Mouse (Mus musculus): ENCODE data around the gene Tmem145. TPM values are rescaled to one million over a fixed set of nuclear protein-coding genes. Genes with fewer than 3 reads are reported as not detected.

The Tmem145 gene
- polyA plus RNA-seq, 1 experiment from 2014 or later, result 0.14 TPM

DNA sequence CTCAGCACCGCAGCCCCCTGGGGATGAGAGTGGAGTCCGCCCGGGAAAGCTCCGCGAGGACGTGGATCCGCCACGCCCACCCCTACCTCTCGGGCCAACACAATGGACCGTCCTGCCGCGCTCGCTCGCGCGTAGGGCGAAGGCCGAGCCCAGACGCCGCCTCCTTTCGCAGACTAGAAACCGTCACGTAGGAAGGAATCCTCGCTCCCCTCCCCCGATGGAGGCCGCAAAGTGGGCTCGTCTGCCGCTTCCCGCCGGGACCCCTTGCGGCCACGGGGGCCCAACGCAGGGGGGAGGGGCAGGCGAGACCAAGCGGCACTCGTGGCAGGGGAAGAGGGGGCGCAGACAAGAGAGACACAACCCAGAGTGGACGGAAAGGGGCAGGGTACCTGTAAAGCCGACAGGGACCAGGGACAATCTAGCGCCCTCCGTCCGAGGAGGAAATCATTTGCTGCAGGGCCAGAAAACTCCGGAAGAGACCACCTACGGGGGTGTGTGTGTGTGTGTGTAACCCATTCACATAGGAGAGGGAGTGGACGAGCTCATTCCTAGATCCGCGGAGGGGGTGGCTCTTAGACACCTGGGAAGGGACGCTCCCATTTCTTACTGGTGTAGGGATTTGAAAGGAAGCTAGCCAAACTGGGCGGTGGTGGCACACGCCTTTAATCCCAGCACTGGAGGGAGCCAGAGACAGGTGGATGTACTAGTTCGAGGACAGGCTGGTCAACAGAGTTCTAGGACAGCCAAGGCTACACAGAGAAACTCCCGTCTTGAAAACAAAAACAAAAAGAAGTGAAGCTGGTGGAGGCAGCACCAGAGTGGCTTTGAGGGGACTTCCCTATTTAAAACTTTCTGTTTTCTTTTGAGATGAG, 8.2 kb upstream of the Tmem145 start, which contains the start of gene Pafah1b3:
Gene Pafah1b3, minus strand, starts transcription at position 533 of the 872 bp plus-strand sequence.
- Histone ChIP-seq H3K4me3 (ENCODE audit: low read length) (peak within 1 kb of the TSS; percentile 89), H3K9me3 (ENCODE audit: control insufficient read depth, low read length) (no peaks in the 10 kb centered on the region), H3K27ac (ENCODE audit: low read length) (peak within 1 kb of the TSS; percentile 97), H3K4me2 (ENCODE audit: low read depth, low read length) (peak within 1 kb of the TSS; percentile 91), H3K9ac (ENCODE audit: low read length) (peak within 1 kb of the TSS; percentile 89), H3K27me3 (ENCODE audit: control insufficient read depth, insufficient read depth, low read depth, low read length) (no peaks in the 10 kb centered on the region), H3K4me1 (replicated peaks; ENCODE audit: control insufficient read depth, insufficient read depth, low read length) (peaks cover 12% of the 10 kb centered on the region), H3K36me3 (ENCODE audit: control insufficient read depth, insufficient read depth, low read length) (peaks cover 16% of the 10 kb centered on the region)
- ATAC-seq (ENCODE audit: low read depth), result peak; percentile 93
- under 1% methylated on average over 49 of the region's 52 CpGs for WGBS

DNA sequence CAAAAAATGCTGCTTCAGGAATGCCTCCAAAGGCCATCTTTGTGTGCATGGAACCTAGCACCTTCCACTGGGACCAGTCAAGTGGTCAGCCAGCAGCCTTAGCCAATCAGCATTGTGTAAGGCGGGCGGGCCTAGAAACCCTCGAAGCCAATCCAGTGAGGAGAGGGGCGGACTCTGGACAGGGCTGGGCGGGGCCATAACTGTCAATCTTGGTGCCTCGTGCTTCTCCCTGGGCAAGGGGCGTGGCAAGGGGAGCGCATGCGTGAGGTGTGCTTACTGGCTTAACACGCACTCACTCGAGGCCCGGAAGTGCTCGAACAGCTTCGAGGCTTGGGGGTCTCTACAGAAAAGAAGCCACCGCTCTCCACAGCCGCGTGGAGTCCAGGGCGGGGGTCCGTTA, 4.8 kb upstream of the Tmem145 start, which contains the start of gene Prr19:
Gene Prr19, plus strand, starts transcription at position 349 of the 400 bp plus-strand sequence.
- Histone ChIP-seq H3K27me3 (ENCODE audit: control insufficient read depth, insufficient read depth, low read depth, low read length) (peaks cover 1% of the 10 kb centered on the region; the same call in 1 of the 2 replicates), H3K9ac (ENCODE audit: low read length) (no peak within 1 kb of the TSS), H3K36me3 (ENCODE audit: control insufficient read depth, insufficient read depth, low read length) (no peaks in the 10 kb centered on the region), H3K4me1 (replicated peaks; ENCODE audit: control insufficient read depth, insufficient read depth, low read length) (peaks cover 12% of the 10 kb centered on the region), H3K9me3 (ENCODE audit: control insufficient read depth, low read length) (no peaks in the 10 kb centered on the region), H3K4me3 (ENCODE audit: low read length) (no peak within 1 kb of the TSS), H3K27ac (ENCODE audit: low read length) (no peak within 1 kb of the TSS), H3K4me2 (ENCODE audit: low read depth, low read length) (no peak within 1 kb of the TSS)
- no peak for ATAC-seq (ENCODE audit: low read depth)
- WGBS, result 61% methylated on average over 19 of the region's 19 CpGs

DNA sequence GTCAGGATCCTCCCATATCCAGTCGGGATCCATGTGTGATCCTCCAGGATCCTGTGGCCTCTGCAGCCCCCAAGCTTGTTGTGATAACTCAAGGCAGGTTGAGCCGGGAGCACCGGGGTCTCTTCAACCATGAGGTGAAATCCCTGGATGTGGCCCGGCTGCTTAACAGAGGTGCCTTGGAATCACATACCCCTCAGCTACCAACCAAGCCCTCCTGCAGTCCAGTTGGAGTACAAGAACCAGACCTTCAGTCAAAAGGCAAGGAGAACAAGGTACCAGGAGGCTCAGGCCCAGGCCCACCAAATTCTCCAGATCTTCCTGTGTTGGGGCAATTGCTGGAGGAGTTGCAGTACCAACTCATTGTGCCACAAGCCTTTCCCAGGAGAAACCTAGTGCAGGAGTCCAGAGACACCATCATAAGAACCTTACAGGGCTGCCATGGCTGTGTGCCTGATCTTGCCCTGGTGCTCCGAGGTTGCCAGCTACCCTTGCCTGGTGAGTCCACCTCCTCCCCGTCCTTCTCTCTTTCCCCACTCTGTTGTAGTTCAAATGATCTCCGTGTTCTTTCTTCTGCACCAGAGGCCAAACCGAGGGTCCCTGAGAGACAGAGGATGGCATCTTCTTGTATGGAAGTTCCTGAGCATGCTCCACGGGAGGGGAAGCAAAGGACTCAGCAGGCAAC, 2.8 kb upstream of the Tmem145 start:
- no peaks in the 10 kb centered on the region for H3K9me3 ChIP-seq (ENCODE audit: control insufficient read depth, low read length)
- 51% methylated on average over 9 of the region's 9 CpGs for WGBS
- H3K4me3 ChIP-seq (ENCODE audit: low read length), result no peak overlapping the region
- peaks cover 7% of the 10 kb centered on the region for H3K27me3 ChIP-seq (ENCODE audit: control insufficient read depth, insufficient read depth, low read depth, low read length)
- peaks cover 5% of the 10 kb centered on the region; the same call in 1 of the 2 replicates for H3K4me1 ChIP-seq (replicated peaks; ENCODE audit: control insufficient read depth, insufficient read depth, low read length)
- H3K9ac ChIP-seq (ENCODE audit: low read length), result no peak overlapping the region
- H3K27ac ChIP-seq (ENCODE audit: low read length), result no peak overlapping the region
- H3K36me3 ChIP-seq (ENCODE audit: control insufficient read depth, insufficient read depth, low read length), result no peaks in the 10 kb centered on the region
- no peak overlapping the region for H3K4me2 ChIP-seq (ENCODE audit: low read depth, low read length)
- no peak for ATAC-seq (ENCODE audit: low read depth)

DNA sequence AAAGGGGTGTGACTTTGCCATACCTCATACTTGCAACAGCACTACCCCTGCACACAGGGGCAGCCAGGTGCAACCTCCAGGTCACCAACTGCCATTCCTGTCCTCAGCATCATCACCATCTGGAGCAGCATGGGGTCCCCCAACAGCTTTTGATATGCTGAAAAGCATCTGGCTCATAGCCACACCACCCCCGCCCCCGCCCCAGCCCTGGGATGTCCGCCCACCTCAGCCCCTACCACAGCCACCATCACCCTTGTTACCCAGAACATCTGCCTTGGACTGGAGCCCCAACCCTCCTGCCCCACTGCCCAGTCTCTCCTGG, 2.3 kb upstream of the Tmem145 start:
- Histone ChIP-seq H3K4me2 (ENCODE audit: low read depth, low read length) (no peak overlapping the region), H3K27me3 (ENCODE audit: control insufficient read depth, insufficient read depth, low read depth, low read length) (peaks cover 10% of the 10 kb centered on the region), H3K4me1 (replicated peaks; ENCODE audit: control insufficient read depth, insufficient read depth, low read length) (peaks cover 3% of the 10 kb centered on the region; the same call in 1 of the 2 replicates), H3K27ac (ENCODE audit: low read length) (no peak overlapping the region), H3K9me3 (ENCODE audit: control insufficient read depth, low read length) (no peaks in the 10 kb centered on the region), H3K36me3 (ENCODE audit: control insufficient read depth, insufficient read depth, low read length) (no peaks in the 10 kb centered on the region), H3K4me3 (ENCODE audit: low read length) (no peak overlapping the region), H3K9ac (ENCODE audit: low read length) (no peak overlapping the region)
- WGBS, result 82% methylated on average over 3 of the region's 3 CpGs
- no peak for ATAC-seq (ENCODE audit: low read depth)

DNA sequence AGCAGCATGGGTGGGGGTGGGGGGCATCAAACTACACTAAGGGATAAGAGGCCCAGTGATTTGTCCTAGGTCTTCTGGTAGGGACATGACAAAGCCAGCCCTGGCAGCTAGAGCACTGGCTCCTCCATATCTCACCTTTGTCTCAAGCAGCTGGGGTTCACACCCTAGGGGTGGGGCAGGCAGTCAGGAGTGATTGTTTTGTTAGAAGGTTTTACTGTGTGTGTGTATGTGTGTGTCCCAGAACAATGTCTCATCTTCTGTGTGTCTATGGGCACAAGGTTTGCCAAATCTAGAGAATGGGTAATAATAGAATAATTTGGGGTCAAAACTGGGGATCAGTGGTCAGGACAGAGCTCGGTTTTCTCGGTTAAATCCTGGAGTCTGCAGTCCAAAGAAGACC, 425 bp upstream of the Tmem145 start:
- H3K27me3 ChIP-seq (ENCODE audit: control insufficient read depth, insufficient read depth, low read depth, low read length), result peaks cover 11% of the 10 kb centered on the region
- 0% methylated on average over 2 of the region's 2 CpGs for WGBS
- no peaks in the 10 kb centered on the region for H3K36me3 ChIP-seq (ENCODE audit: control insufficient read depth, insufficient read depth, low read length)
- H3K9ac ChIP-seq (ENCODE audit: low read length), result no peak overlapping the region
- peak overlapping the region; percentile 93 for H3K4me2 ChIP-seq (ENCODE audit: low read depth, low read length)
- no peaks in the 10 kb centered on the region for H3K9me3 ChIP-seq (ENCODE audit: control insufficient read depth, low read length)
- no peak overlapping the region; the same call in 1 of the 2 replicates for H3K4me3 ChIP-seq (ENCODE audit: low read length)
- H3K4me1 ChIP-seq (replicated peaks; ENCODE audit: control insufficient read depth, insufficient read depth, low read length), result peaks cover 3% of the 10 kb centered on the region; the same call in 1 of the 2 replicates
- H3K27ac ChIP-seq (ENCODE audit: low read length), result no peak overlapping the region
- ATAC-seq (ENCODE audit: low read depth), result no peak

DNA sequence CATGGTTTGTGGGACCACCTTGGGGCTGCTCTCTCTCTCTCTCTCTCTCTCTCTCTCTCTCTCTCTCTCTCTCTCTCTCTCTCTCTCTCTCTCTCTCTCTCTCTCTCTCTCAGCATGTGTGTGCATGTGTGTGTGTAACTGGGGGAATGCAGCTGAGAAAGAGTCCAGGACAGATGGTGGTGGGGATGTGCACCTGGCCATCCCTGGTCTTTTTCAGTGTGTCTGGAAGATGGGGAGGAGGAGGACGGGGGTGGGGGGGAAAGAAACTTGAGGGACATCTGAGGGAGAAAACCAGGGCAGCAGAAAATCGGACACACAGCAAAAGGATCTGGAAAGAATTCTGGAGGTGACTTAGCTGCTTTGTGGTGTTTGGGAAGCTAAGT, 699 bp downstream of the Tmem145 start:
- Histone ChIP-seq H3K9me3 (ENCODE audit: control insufficient read depth, low read length) (no peaks in the 10 kb centered on the region), H3K27ac (ENCODE audit: low read length) (no peak overlapping the region), H3K36me3 (ENCODE audit: control insufficient read depth, insufficient read depth, low read length) (no peaks in the 10 kb centered on the region), H3K4me3 (ENCODE audit: low read length) (no peak overlapping the region), H3K4me1 (replicated peaks; ENCODE audit: control insufficient read depth, insufficient read depth, low read length) (peaks cover 3% of the 10 kb centered on the region; the same call in 1 of the 2 replicates), H3K4me2 (ENCODE audit: low read depth, low read length) (no peak overlapping the region), H3K9ac (ENCODE audit: low read length) (no peak overlapping the region), H3K27me3 (ENCODE audit: control insufficient read depth, insufficient read depth, low read depth, low read length) (peaks cover 13% of the 10 kb centered on the region)
- 29% methylated on average over 2 of the region's 2 CpGs for WGBS
- no peak for ATAC-seq (ENCODE audit: low read depth)

DNA sequence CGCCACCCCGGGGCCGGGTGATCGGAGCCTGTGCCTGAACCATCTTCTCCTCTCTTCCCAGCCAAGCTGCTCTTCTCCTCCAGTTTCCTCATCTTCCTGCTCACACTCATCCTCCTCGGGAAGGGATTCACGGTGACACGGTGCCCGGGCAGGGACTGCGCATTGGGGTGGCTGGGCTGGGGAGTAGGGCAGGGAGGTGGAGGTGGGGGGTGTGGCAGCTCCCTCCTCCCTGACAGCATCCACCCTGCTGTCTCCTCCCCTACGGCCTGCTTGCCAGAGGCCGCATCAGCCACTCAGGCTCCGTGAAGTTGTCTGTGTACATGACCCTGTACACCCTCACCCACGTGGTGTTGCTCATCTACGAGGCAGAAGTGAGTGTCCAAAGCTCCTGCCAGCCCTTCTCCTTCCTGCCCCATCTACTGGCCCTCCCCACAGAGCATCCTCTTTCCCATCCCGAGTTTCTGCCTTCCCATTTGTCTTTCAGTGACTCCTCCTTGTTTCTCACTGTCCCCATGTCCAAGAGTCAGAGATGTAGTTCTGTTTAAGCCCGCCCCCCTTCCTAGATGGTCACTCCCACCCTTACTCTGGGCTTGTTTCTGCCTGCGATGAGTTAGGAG, 2.9 kb downstream of the Tmem145 start:
- Histone ChIP-seq H3K9ac (ENCODE audit: low read length) (no peak overlapping the region), H3K9me3 (ENCODE audit: control insufficient read depth, low read length) (no peaks in the 10 kb centered on the region), H3K36me3 (ENCODE audit: control insufficient read depth, insufficient read depth, low read length) (no peaks in the 10 kb centered on the region), H3K4me1 (replicated peaks; ENCODE audit: control insufficient read depth, insufficient read depth, low read length) (peaks cover 3% of the 10 kb centered on the region; the same call in 1 of the 2 replicates), H3K27me3 (ENCODE audit: control insufficient read depth, insufficient read depth, low read depth, low read length) (peaks cover 30% of the 10 kb centered on the region), H3K27ac (ENCODE audit: low read length) (no peak overlapping the region), H3K4me2 (ENCODE audit: low read depth, low read length) (no peak overlapping the region), H3K4me3 (ENCODE audit: low read length) (no peak overlapping the region)
- ATAC-seq (ENCODE audit: low read depth), result no peak
- WGBS, result 47% methylated on average over 17 of the region's 17 CpGs

DNA sequence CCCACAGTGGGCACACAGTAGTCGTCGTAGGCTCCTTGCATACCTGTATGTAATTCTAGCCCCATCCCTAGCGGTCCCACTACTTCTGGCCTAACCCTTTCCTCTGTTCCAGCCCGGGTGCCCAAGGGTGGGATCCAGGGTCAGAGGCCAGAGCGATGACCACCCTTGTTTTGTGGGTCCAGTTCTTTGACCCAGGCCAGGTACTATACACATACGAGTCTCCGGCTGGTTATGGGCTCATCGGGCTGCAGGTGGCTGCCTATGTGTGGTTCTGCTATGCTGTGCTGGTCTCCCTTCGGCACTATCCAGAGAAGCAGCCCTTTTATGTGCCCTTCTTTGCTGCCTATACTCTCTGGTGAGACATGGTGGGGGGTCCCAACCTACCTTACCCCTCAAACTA, 3.5 kb downstream of the Tmem145 start:
- H3K36me3 ChIP-seq (ENCODE audit: control insufficient read depth, insufficient read depth, low read length), result no peaks in the 10 kb centered on the region
- peaks cover 3% of the 10 kb centered on the region; the same call in 1 of the 2 replicates for H3K4me1 ChIP-seq (replicated peaks; ENCODE audit: control insufficient read depth, insufficient read depth, low read length)
- ATAC-seq (ENCODE audit: low read depth), result no peak
- H3K27me3 ChIP-seq (ENCODE audit: control insufficient read depth, insufficient read depth, low read depth, low read length), result peaks cover 36% of the 10 kb centered on the region
- H3K4me3 ChIP-seq (ENCODE audit: low read length), result no peak overlapping the region
- no peak overlapping the region for H3K4me2 ChIP-seq (ENCODE audit: low read depth, low read length)
- no peaks in the 10 kb centered on the region for H3K9me3 ChIP-seq (ENCODE audit: control insufficient read depth, low read length)
- 82% methylated on average over 9 of the region's 9 CpGs for WGBS
- no peak overlapping the region for H3K9ac ChIP-seq (ENCODE audit: low read length)
- H3K27ac ChIP-seq (ENCODE audit: low read length), result no peak overlapping the region

DNA sequence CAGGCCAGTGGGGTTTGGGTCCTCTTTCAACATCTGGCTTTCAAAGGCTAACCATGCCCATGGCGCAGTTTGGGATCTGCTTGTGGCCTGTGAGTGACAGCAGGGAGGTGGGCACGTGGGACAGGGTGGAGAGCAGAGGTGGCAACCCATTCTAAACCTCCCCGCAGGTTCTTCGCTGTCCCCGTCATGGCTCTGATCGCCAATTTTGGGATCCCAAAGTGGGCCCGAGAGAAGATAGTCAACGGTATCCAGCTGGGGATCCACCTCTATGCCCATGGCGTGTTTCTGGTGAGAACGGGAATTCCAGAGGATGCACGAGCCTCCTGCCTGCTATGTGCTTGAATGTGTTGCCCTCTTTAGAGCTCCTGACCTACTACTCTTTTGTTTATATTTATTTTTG, 5.3 kb downstream of the Tmem145 start:
- H3K36me3 ChIP-seq (ENCODE audit: control insufficient read depth, insufficient read depth, low read length), result no peaks in the 10 kb centered on the region
- WGBS, result 70% methylated on average over 11 of the region's 11 CpGs
- H3K4me1 ChIP-seq (replicated peaks; ENCODE audit: control insufficient read depth, insufficient read depth, low read length), result peaks cover 14% of the 10 kb centered on the region
- H3K9me3 ChIP-seq (ENCODE audit: control insufficient read depth, low read length), result no peaks in the 10 kb centered on the region
- H3K27ac ChIP-seq (ENCODE audit: low read length), result no peak overlapping the region
- no peak overlapping the region for H3K9ac ChIP-seq (ENCODE audit: low read length)
- no peak for ATAC-seq (ENCODE audit: low read depth)
- no peak overlapping the region for H3K4me3 ChIP-seq (ENCODE audit: low read length)
- H3K27me3 ChIP-seq (ENCODE audit: control insufficient read depth, insufficient read depth, low read depth, low read length), result peaks cover 50% of the 10 kb centered on the region
- H3K4me2 ChIP-seq (ENCODE audit: low read depth, low read length), result no peak overlapping the region

All from lung, embryonic 16.5 days (tissue).